Mouse (Mus musculus) WW6 (cell line): ENCODE results near the gene Tmem199.

Experiments
- DNase-seq: peaks from one replicate; pipeline ENCODE4 v3.0.0-alpha.2; 2013; ENCODE audit warnings: low read depth, low spot score

Tmem199 gene

GRCm38 (mm10) chr11:78524838-78525237, 12.9 kb upstream of the Tmem199 start:
- no peak for DNase-seq

- DNase-seq = no peak
Measured at GRCm38 (mm10) chr11:78523241-78523955, 11.4 kb upstream of the Tmem199 start.

GRCm38 (mm10) chr11:78522481-78522997, 10.6 kb upstream of the Tmem199 start:
- no peak for DNase-seq

- DNase-seq = no peak
Measured at GRCm38 (mm10) chr11:78521880-78522279, 9.9 kb upstream of the Tmem199 start.

GRCm38 (mm10) chr11:78518931-78519330, 7.0 kb upstream of the Tmem199 start:
- no peak for DNase-seq

- no peak for DNase-seq
Measured at GRCm38 (mm10) chr11:78515549-78516325, 3.8 kb upstream of the Tmem199 start.

- DNase-seq = no peak
Measured at GRCm38 (mm10) chr11:78513106-78513790, 1.3 kb upstream of the Tmem199 start.

GRCm38 (mm10) chr11:78509148-78509547, 2.8 kb downstream of the Tmem199 start:
- no peak for DNase-seq

- no peak for DNase-seq
Measured at GRCm38 (mm10) chr11:78505430-78505829, 6.5 kb downstream of the Tmem199 start.

GRCm38 (mm10) chr11:78502909-78503650, 8.9 kb downstream of the Tmem199 start, which contains the start of gene Sebox:
TSS of gene Sebox (plus strand) at chr11:78503447.
- DNase-seq = no peak

GRCm38 (mm10) chr11:78501529-78501928, 10.4 kb downstream of the Tmem199 start:
- no peak for DNase-seq

- no peak for DNase-seq
Measured at GRCm38 (mm10) chr11:78500623-78501202, 11.3 kb downstream of the Tmem199 start.

- no peak for DNase-seq
Measured at GRCm38 (mm10) chr11:78499543-78499942, 12.4 kb downstream of the Tmem199 start.

- DNase-seq = no peak
Measured at GRCm38 (mm10) chr11:78499004-78499403, 13.0 kb downstream of the Tmem199 start, which contains the start of gene Vtn. TSS of gene Vtn (plus strand) at chr11:78499091.

- peak; percentile 95 for DNase-seq
Measured at GRCm38 (mm10) chr11:78497544-78498522, 14.1 kb downstream of the Tmem199 start, which contains the start of gene Sarm1. TSS of gene Sarm1 (minus strand) at chr11:78497754.

- no peak for DNase-seq
Measured at GRCm38 (mm10) chr11:78497071-78497541, 14.9 kb downstream of the Tmem199 start.

- DNase-seq = no peak
Measured at GRCm38 (mm10) chr11:78495904-78496303, 16.1 kb downstream of the Tmem199 start.

- no peak for DNase-seq
Measured at GRCm38 (mm10) chr11:78490781-78491241, 21.2 kb downstream of the Tmem199 start.

- peak; percentile 81 for DNase-seq
Measured at GRCm38 (mm10) chr11:78488168-78488567, 23.8 kb downstream of the Tmem199 start.
